Comparison of ENCODE assay signal across 1 mouse cellular context in the genomic region with DNA sequence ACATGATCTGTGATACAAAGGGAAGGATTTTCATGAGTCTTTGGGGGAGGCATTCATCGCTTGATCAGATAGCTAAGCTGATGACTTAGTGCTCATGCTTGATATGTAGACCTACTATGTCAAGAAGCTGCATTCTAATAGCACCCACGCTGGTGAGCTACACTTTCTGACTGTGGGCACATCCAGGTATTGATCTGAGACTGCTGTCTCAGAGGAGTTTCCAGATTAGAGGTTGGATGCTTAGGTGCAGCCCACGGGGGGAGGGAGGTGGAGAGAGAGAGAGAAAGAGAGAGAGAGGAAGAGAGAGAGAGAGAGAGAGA.
TF ChIP-seq lines count a peak whose summit lies in the region.

No protein-coding gene starts in this region.

TF ChIP-seq in MEL, 35 proteins besides CTCF, POLR2A, EP300 and RAD21:
- no peak for TF ChIP-seq TCF12 (IDR thresholded peaks at IDR 0.05; ENCODE audit: low read depth, low read length)
- peak; percentile 60; the same call in 1 of the 2 replicates for TF ChIP-seq ZKSCAN1 (IDR thresholded peaks at IDR 0.05; ENCODE audit: low read depth, low read length)
